Mouse (Mus musculus): ENCODE measurements around the gene Gm20388. TPM values are rescaled to one million over a fixed set of nuclear protein-coding genes. Genes with fewer than 3 reads are reported as not detected.
A peak's percentile ranks its signal among the peaks of the same experiment; 100 is the strongest.

Gm20388 gene
- polyA plus RNA-seq, 1 experiment from 2014 or later: 5.3 TPM

- no peaks in the 10 kb centered on the region; the same call in 1 of the 2 replicates for H3K27me3 ChIP-seq (replicated peaks; ENCODE audit: control insufficient read depth, insufficient read depth, low read length)
- no peaks in the 10 kb centered on the region for H3K4me1 ChIP-seq (replicated peaks; ENCODE audit: control insufficient read depth, insufficient read depth, low read length)
- H3K4me2 ChIP-seq: no peak overlapping the region
- H3K36me3 ChIP-seq (ENCODE audit: control insufficient read depth, insufficient read depth, low read length): no peaks in the 10 kb centered on the region
- ATAC-seq (replicated peaks; ENCODE audit: low FRiP score) (no peak), DNase-seq (ENCODE audit: low spot score) (no peak)
- H3K4me3 ChIP-seq (ENCODE audit: low read depth, low read length): no peak overlapping the region
- no peak overlapping the region for H3K9ac ChIP-seq (ENCODE audit: low read depth, low read length)
- H3K9me3 ChIP-seq (ENCODE audit: control insufficient read depth, low read length): no peaks in the 10 kb centered on the region
- H3K27ac ChIP-seq (ENCODE audit: low read depth, low read length): no peak overlapping the region
- WGBS: 60% methylated on average over 5 of the region's 5 CpGs
These were observed 2249.5 kb downstream of the Gm20388 start for GRCm38 (mm10) chr8:122160165-122160564.

DNA sequence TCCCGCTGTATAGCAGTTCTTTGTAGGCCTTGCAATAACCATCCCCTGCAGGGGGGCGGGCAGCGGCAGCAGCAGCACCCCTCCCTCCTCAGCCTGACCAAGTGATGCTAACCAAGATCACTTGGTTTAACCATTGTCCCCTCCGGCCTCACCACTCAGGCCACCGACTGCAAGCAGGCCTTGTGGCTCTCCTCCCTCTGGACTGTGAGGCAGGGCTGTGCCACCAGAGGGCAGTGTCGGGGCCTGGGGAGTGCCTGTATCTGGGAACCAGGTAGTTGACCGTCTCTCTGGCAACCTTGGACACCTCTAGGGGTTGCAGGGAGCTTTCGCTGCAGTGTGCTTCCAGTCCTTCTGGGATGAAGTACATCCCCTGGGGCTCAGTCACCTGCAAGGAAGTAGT lies 2252.4 kb downstream of the Gm20388 start:
- peak; percentile 71 for DNase-seq (ENCODE audit: low spot score)
- H3K9me3 ChIP-seq (ENCODE audit: control insufficient read depth, low read length): no peaks in the 10 kb centered on the region
- H3K9ac ChIP-seq (ENCODE audit: low read depth, low read length): no peak overlapping the region
- WGBS: 29% methylated on average over 8 of the region's 8 CpGs
- H3K36me3 ChIP-seq (ENCODE audit: control insufficient read depth, insufficient read depth, low read length): no peaks in the 10 kb centered on the region
- H3K27me3 ChIP-seq (replicated peaks; ENCODE audit: control insufficient read depth, insufficient read depth, low read length): no peaks in the 10 kb centered on the region; the same call in 1 of the 2 replicates
- H3K4me3 ChIP-seq (ENCODE audit: low read depth, low read length): no peak overlapping the region
- ATAC-seq (replicated peaks; ENCODE audit: low FRiP score): no peak; the same call in 1 of the 2 replicates
- no peak overlapping the region for H3K27ac ChIP-seq (ENCODE audit: low read depth, low read length)
- H3K4me2 ChIP-seq: no peak overlapping the region
- H3K4me1 ChIP-seq (replicated peaks; ENCODE audit: control insufficient read depth, insufficient read depth, low read length): no peaks in the 10 kb centered on the region

GRCm38 (mm10) chr8:122167204-122167860 lies 2256.7 kb downstream of the Gm20388 start:
- DNase-seq (ENCODE audit: low spot score) (no peak), ATAC-seq (replicated peaks; ENCODE audit: low FRiP score) (no peak)
- Histone ChIP-seq H3K36me3 (ENCODE audit: control insufficient read depth, insufficient read depth, low read length) (no peaks in the 10 kb centered on the region), H3K9me3 (ENCODE audit: control insufficient read depth, low read length) (no peaks in the 10 kb centered on the region), H3K4me2 (no peak overlapping the region), H3K4me3 (ENCODE audit: low read depth, low read length) (no peak overlapping the region), H3K9ac (ENCODE audit: low read depth, low read length) (no peak overlapping the region), H3K4me1 (replicated peaks; ENCODE audit: control insufficient read depth, insufficient read depth, low read length) (no peaks in the 10 kb centered on the region), H3K27me3 (replicated peaks; ENCODE audit: control insufficient read depth, insufficient read depth, low read length) (no peaks in the 10 kb centered on the region; the same call in 1 of the 2 replicates), H3K27ac (ENCODE audit: low read depth, low read length) (no peak overlapping the region)
- WGBS: 68% methylated on average over 14 of the region's 14 CpGs

DNA sequence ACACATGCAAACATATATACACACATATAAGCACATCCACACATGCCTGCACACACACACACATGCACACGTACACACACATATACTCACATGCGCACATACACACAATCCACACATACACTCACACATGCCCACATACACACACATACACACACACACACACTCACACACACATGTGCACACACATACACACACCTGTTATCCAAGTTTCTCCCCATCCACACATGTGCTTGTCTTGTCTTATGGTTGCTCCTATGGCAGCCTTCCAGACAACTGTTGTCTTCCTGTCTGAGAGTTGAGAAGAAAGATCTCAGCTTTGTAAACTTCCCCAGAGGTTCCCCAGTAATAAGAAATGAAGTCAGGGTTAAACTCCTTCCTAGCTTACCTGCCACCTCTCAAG lies 2258.8 kb downstream of the Gm20388 start:
- no peaks in the 10 kb centered on the region for H3K4me1 ChIP-seq (replicated peaks; ENCODE audit: control insufficient read depth, insufficient read depth, low read length)
- ATAC-seq (replicated peaks; ENCODE audit: low FRiP score) (no peak), DNase-seq (ENCODE audit: low spot score) (no peak)
- no peaks in the 10 kb centered on the region for H3K36me3 ChIP-seq (ENCODE audit: control insufficient read depth, insufficient read depth, low read length)
- no peak overlapping the region for H3K9ac ChIP-seq (ENCODE audit: low read depth, low read length)
- H3K27me3 ChIP-seq (replicated peaks; ENCODE audit: control insufficient read depth, insufficient read depth, low read length): no peaks in the 10 kb centered on the region
- H3K9me3 ChIP-seq (ENCODE audit: control insufficient read depth, low read length): no peaks in the 10 kb centered on the region
- no peak overlapping the region for H3K4me3 ChIP-seq (ENCODE audit: low read depth, low read length)
- H3K4me2 ChIP-seq: no peak overlapping the region
- H3K27ac ChIP-seq (ENCODE audit: low read depth, low read length): no peak overlapping the region
- WGBS: 92% methylated on average over 2 of the region's 2 CpGs

GRCm38 (mm10) chr8:122171823-122172222 lies 2261.2 kb downstream of the Gm20388 start:
- Histone ChIP-seq H3K27me3 (replicated peaks; ENCODE audit: control insufficient read depth, insufficient read depth, low read length) (no peaks in the 10 kb centered on the region), H3K9ac (ENCODE audit: low read depth, low read length) (no peak overlapping the region), H3K4me3 (ENCODE audit: low read depth, low read length) (no peak overlapping the region), H3K4me2 (no peak overlapping the region), H3K27ac (ENCODE audit: low read depth, low read length) (no peak overlapping the region), H3K9me3 (ENCODE audit: control insufficient read depth, low read length) (no peaks in the 10 kb centered on the region), H3K36me3 (ENCODE audit: control insufficient read depth, insufficient read depth, low read length) (no peaks in the 10 kb centered on the region), H3K4me1 (replicated peaks; ENCODE audit: control insufficient read depth, insufficient read depth, low read length) (0 out of 2 replicates have a peak, but pooled peaks cover 3% of the 10 kb centered on the region)
- no peak for ATAC-seq (replicated peaks; ENCODE audit: low FRiP score)
- no peak for DNase-seq (ENCODE audit: low spot score)
- WGBS: 88% methylated on average over 4 of the region's 4 CpGs

GRCm38 (mm10) chr8:122174133-122174930 lies 2263.7 kb downstream of the Gm20388 start:
- WGBS: 26% methylated on average over 10 of the region's 10 CpGs

GRCm38 (mm10) chr8:122178392-122178890 lies 2267.8 kb downstream of the Gm20388 start:
- H3K9me3 ChIP-seq (ENCODE audit: control insufficient read depth, low read length): no peaks in the 10 kb centered on the region

More at GRCm38 (mm10) chr8:122174133-122174930, 2263.7 kb downstream of the Gm20388 start:
- Histone ChIP-seq H3K9me3 (ENCODE audit: control insufficient read depth, low read length) (no peaks in the 10 kb centered on the region), H3K4me2 (no peak overlapping the region), H3K4me3 (ENCODE audit: low read depth, low read length) (no peak overlapping the region), H3K4me1 (replicated peaks; ENCODE audit: control insufficient read depth, insufficient read depth, low read length) (0 out of 2 replicates have a peak, but pooled peaks cover 3% of the 10 kb centered on the region), H3K9ac (ENCODE audit: low read depth, low read length) (no peak overlapping the region), H3K27me3 (replicated peaks; ENCODE audit: control insufficient read depth, insufficient read depth, low read length) (no peaks in the 10 kb centered on the region; the same call in 1 of the 2 replicates), H3K27ac (ENCODE audit: low read depth, low read length) (no peak overlapping the region), H3K36me3 (ENCODE audit: control insufficient read depth, insufficient read depth, low read length) (no peaks in the 10 kb centered on the region)
- DNase-seq (ENCODE audit: low spot score) (no peak), ATAC-seq (replicated peaks; ENCODE audit: low FRiP score) (peak; percentile 79)

GRCm38 (mm10) chr8:122179354-122179753 lies 2268.7 kb downstream of the Gm20388 start:
- no peak for DNase-seq (ENCODE audit: low spot score)
- Histone ChIP-seq H3K27ac (ENCODE audit: low read depth, low read length) (no peak overlapping the region), H3K9me3 (ENCODE audit: control insufficient read depth, low read length) (no peaks in the 10 kb centered on the region), H3K27me3 (replicated peaks; ENCODE audit: control insufficient read depth, insufficient read depth, low read length) (peaks cover 6% of the 10 kb centered on the region), H3K36me3 (ENCODE audit: control insufficient read depth, insufficient read depth, low read length) (no peaks in the 10 kb centered on the region), H3K4me3 (ENCODE audit: low read depth, low read length) (no peak overlapping the region), H3K9ac (ENCODE audit: low read depth, low read length) (no peak overlapping the region), H3K4me1 (replicated peaks; ENCODE audit: control insufficient read depth, insufficient read depth, low read length) (peaks cover 13% of the 10 kb centered on the region), H3K4me2 (no peak overlapping the region)
- no peak for ATAC-seq (replicated peaks; ENCODE audit: low FRiP score)
- 78% methylated on average over 7 of the region's 7 CpGs for WGBS

More at GRCm38 (mm10) chr8:122178392-122178890, 2267.8 kb downstream of the Gm20388 start:
- ATAC-seq (replicated peaks; ENCODE audit: low FRiP score): no peak
- H3K36me3 ChIP-seq (ENCODE audit: control insufficient read depth, insufficient read depth, low read length): no peaks in the 10 kb centered on the region
- H3K27ac ChIP-seq (ENCODE audit: low read depth, low read length): no peak overlapping the region
- H3K27me3 ChIP-seq (replicated peaks; ENCODE audit: control insufficient read depth, insufficient read depth, low read length): peaks cover 6% of the 10 kb centered on the region
- no peak for DNase-seq (ENCODE audit: low spot score)
- H3K4me1 ChIP-seq (replicated peaks; ENCODE audit: control insufficient read depth, insufficient read depth, low read length): peaks cover 13% of the 10 kb centered on the region
- WGBS: 64% methylated on average over 4 of the region's 4 CpGs
- H3K9ac ChIP-seq (ENCODE audit: low read depth, low read length): no peak overlapping the region
- no peak overlapping the region for H3K4me2 ChIP-seq
- H3K4me3 ChIP-seq (ENCODE audit: low read depth, low read length): no peak overlapping the region
